Mouse (Mus musculus) splenic B cell, adult 2 months (primary cell): ENCODE results near the gene Nxph1.

ENCODE experiments used
- DNase-seq: peaks from one replicate; pipeline ENCODE4 v3.0.0-alpha.2; 2011; ENCODE audit warnings: low read depth, low spot score
- H3K27me3 ChIP-seq: 2 replicates; pipeline ENCODE4 v1.6.1; 2012; ENCODE audit warnings: mild to moderate bottlenecking, low read length, moderate library complexity, mixed read lengths; ENCODE audit not compliant: control insufficient read depth, poor library complexity, insufficient read depth, severe bottlenecking
- H3K36me3 ChIP-seq: 2 replicates; pipeline ENCODE4 v1.6.1; 2012; ENCODE audit warnings: mild to moderate bottlenecking, low read length, moderate library complexity, mixed read lengths; ENCODE audit not compliant: control insufficient read depth, poor library complexity, insufficient read depth, severe bottlenecking

Nxph1 gene

GRCm38 (mm10) chr6:9133589-9134279, 185.5 kb downstream of the Nxph1 start:
- no peaks in the 10 kb centered on the region for H3K27me3 ChIP-seq
- H3K36me3 ChIP-seq = no peaks in the 10 kb centered on the region
- no peak for DNase-seq

GRCm38 (mm10) chr6:9147966-9148365, 199.7 kb downstream of the Nxph1 start:
- DNase-seq = no peak
- no peaks in the 10 kb centered on the region for H3K36me3 ChIP-seq

GRCm38 (mm10) chr6:9149791-9150190, 201.6 kb downstream of the Nxph1 start:
- no peak for DNase-seq
- H3K27me3 ChIP-seq = no peaks in the 10 kb centered on the region

More at GRCm38 (mm10) chr6:9147966-9148365, 199.7 kb downstream of the Nxph1 start:
- no peaks in the 10 kb centered on the region for H3K27me3 ChIP-seq

GRCm38 (mm10) chr6:9159191-9159590, 211.0 kb downstream of the Nxph1 start:
- H3K27me3 ChIP-seq = no peaks in the 10 kb centered on the region
- no peaks in the 10 kb centered on the region for H3K36me3 ChIP-seq
- DNase-seq = no peak

More at GRCm38 (mm10) chr6:9149791-9150190, 201.6 kb downstream of the Nxph1 start:
- no peaks in the 10 kb centered on the region for H3K36me3 ChIP-seq

- DNase-seq = no peak
- no peaks in the 10 kb centered on the region for H3K27me3 ChIP-seq
- H3K36me3 ChIP-seq = no peaks in the 10 kb centered on the region
Observed at GRCm38 (mm10) chr6:9182477-9182876, 234.2 kb downstream of the Nxph1 start.

GRCm38 (mm10) chr6:9210730-9211129, 262.5 kb downstream of the Nxph1 start:
- no peak for DNase-seq
- H3K36me3 ChIP-seq = no peaks in the 10 kb centered on the region
- H3K27me3 ChIP-seq = no peaks in the 10 kb centered on the region

- no peaks in the 10 kb centered on the region for H3K27me3 ChIP-seq
- no peak for DNase-seq
- H3K36me3 ChIP-seq = no peaks in the 10 kb centered on the region
Observed at GRCm38 (mm10) chr6:9220724-9221453, 272.7 kb downstream of the Nxph1 start.

- no peaks in the 10 kb centered on the region for H3K36me3 ChIP-seq
- DNase-seq = no peak
- no peaks in the 10 kb centered on the region for H3K27me3 ChIP-seq
Observed at GRCm38 (mm10) chr6:9234802-9235201, 286.6 kb downstream of the Nxph1 start.

- DNase-seq = no peak
- Histone ChIP-seq H3K36me3 (no peaks in the 10 kb centered on the region), H3K27me3 (no peaks in the 10 kb centered on the region)
Observed at GRCm38 (mm10) chr6:9267998-9268397, 319.8 kb downstream of the Nxph1 start.
